Mouse (Mus musculus): ENCODE results near the gene Tmem200b. TPM values are rescaled to one million over a fixed set of nuclear protein-coding genes. Genes with fewer than 3 reads are reported as not detected.

Tmem200b gene
- polyA plus RNA-seq, 2 experiments from 2014 or later, result not detected

DNA sequence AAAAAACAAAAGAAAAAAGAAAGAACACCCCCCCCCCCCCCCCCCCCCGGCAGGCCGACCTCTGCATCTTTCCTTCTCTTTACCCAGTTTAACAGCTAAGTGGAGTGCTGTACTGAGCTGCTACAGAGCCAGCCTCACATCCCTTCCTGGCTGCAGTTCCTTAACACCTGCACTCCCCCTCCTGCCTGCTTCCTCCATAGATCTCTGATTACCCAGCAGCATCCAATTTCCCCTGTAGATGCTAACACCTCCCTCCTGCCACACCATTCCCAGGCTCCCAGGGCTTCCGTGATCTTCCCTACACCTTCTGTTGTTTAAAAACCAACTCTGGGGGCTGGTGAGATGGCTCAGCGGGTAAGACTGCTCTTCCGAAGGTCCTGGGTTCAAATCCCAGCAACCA is 10.1 kb upstream of the Tmem200b start:
- no peak for ATAC-seq

DNA sequence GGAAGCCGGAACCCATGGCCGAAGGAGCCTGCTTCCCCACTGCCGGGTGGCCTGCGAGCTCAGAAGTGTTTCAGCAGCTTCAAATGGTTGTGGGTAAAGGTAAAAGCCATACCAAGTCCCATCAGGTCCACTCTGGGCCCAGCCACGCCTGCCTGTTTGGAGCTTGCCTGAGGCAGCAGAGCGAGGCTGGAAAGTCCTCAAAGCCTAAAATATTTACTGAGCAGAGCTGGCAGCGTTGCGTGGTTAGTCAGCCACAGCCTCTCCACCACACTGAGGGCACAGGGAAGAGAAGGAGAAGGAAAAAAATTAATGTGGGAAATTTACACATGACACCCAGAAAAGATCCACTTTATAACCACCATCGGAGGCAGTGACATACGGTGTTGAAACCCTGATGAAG is 8.0 kb upstream of the Tmem200b start:
- ATAC-seq, result no peak

DNA sequence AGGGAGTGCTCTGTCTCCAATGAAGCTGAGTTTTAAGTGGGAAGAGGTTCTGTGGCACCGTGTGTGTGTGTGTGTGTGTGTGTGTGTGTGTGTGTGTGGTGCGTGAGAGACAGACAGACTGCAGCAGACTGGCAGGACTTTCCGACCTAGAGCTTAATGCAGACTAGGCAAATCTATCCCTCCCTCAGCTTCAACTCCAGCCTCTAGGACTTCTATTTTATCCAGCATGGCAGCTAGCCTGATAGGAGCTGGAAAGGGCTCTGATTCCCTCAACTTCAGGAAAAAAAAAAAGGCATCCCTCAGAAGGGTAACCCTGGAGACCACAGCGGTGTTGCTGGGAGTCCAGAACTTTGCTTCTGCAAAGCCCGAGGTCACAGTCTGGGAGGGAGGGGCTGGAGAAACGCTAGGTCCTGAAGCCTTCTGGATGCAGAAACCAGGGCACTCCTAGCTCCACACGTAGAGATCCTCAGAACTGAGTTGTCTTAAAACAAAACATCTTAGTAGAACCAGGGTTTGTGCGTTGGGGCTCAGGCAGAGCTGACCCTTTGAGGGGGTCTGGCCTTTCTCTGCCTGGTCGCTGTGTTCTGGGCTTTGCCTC is 7.4 kb upstream of the Tmem200b start:
- no peak for ATAC-seq

DNA sequence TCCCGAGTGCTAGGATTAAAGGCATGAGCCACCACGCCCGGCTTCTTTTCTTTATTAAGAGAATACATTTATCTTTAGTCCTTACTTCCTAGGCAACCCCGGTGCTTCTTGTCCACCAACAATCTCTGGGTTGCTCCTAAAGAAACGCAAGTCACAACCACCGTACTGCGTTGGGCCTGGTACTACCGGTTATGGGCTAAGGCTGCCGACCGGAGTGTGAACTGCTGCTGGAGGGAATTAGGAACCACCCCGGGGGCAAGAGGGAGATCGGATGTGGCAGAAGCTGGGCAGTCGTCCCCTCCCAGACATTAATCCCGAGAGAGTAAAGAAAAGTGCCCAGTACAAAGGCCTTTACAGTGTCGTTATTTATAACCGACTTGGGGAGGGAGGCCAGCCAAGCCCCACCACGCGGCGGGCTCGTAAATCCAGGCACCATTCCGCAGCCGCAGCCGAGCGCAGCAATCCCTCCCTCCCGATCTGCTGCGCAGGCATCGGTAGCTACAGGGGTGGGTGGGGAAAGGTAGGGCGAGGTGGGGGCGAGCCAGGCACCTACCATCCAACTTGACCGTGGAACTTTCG is 6.6 kb upstream of the Tmem200b start:
- no peak for ATAC-seq

DNA sequence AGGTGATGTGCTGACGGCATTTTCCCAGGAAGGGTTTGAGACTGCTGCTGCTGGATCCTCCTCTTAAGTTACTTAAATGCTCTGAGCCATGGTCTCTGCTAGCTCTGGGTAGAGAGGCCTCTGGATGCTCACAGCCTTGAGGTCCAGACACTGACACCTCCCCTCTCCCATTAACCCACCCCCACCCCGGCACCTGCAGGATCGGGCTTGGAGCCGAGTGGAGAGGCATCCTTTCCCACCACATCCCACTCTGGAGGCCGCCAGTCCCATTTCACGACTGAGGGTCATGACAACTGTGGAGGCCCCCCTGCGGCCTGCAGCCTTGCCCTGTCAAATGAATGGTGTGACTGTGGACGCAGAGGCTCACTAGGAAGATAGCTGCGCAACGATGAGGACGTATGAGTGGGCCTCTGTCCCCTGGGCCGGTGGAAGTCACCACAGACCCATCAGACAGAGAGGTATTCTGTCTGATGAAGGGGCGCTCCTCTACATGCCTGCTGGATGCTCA is 5.7 kb upstream of the Tmem200b start:
- no peak for ATAC-seq

DNA sequence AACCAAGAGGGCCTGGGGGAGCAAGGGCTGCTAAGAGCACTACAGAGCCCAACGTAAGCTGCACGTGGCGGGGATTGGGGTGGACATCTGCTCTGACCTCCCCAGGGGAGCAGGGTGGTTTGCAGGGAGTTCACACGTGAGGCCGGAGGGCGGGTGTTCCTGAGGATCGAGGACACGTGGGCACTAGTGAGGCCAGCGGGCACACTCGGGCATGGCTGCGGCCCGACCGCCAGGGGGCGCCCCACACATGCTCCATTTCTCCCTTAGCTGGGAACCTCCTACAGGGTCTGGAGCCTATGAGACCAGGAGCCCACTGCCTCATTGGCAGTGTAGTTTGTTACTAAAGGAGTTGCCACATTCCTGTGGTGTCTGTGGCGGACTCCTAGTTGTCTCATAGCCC is 5.1 kb upstream of the Tmem200b start:
- peak; percentile 62 for ATAC-seq

DNA sequence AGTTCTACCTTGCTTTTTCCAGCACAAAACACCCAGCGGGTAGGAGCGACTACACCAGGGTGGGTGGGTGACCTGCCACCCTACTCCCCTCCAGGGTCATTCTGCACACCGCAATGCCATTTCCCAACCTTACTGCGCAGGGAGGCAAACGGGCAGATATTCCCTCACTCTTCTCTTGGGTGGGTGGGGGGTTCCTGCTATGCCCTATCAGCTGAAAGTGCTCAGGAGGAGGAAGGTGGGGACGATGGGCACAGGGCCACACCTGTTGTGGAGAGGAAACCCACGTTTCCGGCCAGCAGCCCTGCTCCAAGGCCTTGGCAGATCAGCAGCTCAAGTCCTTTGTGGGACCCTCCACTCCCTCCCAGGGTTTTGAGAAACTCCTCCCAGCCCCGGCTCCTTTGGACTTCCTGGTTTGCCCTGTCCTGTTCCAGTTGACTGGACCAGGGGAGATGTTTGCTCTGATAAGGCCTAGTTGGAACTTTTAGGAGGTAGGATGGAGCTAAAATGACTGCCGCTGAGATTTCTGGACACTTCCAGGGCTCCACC is 4.5 kb upstream of the Tmem200b start:
- no peak for ATAC-seq

DNA sequence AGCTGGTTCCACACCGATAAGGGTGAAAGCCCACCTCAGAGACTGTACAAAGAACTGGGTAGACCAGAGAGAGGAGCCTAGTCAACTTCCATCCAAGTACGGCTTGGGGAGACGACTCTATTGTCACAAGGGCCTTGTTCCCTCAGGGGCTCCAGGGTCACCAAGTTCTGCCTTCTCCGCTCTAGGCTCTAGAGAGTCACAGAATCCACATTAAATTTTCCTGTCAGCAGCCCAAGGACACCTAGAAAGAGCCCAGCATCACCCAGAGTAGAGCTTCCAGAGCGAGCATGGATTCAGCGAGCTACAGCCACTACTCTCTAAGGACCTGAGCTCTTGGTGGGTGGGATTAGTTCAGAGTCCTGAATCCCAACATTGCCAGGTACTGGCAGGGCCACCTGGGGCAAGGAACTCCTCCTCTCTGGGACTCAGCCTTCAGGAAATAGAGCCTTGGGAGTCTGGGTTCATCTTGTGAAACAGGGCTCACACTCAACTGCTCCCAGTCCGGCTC is 3.5 kb upstream of the Tmem200b start:
- ATAC-seq, result no peak

DNA sequence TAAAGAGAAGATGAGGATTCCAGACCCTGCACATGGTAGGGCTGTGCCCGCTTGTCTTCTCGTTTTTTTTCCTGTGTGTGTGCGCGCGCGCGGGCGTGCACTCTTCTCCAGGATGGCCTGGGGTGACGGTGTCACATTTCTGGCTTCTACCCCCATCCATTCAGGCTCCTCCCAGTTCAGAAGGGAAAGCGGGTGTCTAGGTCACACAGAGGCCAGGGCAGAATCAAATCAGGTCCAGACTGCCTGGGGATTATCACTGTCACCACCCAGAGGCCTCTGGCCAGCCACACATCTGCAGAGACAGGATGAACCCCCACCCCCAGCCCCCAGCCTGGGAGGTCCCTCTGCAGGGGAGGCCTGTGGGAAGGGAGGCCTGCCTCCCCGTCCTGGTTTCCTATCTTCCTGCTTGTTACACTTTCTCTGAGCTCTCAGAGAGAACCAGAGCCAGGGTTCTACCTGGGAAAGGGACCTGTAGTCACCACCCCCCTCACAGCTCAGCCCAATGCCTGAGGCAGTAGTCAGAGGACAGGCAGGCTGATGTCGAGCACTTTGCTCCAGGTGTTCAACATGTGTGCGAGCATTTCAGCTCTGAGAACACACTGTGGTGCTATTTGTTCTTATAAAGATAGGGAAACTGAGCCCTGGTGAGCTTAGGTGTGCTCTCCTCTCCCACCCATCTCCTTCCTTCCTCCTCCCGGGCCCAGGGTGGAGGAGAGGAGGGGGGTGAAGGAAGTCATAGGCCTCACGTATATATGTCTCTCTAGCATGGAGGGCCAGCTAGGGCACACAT is 2.7 kb upstream of the Tmem200b start:
- no peak for ATAC-seq

DNA sequence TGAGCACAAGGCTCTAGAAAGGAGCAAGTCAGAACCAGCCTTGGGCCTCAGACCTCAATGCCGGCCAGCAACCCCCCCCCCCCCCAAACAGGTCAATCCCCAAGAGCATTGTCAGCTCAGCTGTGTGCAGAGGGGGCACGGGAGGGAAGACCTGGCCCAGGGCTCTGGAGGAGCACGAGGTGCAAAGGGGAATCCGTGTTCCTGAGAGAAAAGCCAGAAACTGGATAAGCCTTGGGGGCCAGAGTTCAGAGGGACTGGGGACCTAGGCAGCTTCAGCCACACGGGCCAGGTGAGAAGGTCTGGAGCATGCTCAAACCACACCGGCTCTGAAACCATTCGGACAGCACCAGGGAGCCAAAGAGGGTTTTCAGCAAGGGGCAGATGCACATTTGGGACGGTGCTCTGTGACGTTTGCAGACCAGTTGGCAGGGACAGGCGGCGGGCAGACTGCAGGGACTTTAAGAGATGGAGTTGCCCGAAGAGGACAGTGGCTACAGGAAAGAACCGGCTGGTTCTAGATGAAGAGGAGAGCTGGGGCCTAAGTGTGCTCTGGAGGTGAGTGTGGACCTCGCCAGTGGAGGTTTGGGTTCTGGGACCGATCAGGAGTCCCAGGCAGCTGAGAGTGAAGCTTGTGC is 1.9 kb upstream of the Tmem200b start:
- no peak for ATAC-seq

DNA sequence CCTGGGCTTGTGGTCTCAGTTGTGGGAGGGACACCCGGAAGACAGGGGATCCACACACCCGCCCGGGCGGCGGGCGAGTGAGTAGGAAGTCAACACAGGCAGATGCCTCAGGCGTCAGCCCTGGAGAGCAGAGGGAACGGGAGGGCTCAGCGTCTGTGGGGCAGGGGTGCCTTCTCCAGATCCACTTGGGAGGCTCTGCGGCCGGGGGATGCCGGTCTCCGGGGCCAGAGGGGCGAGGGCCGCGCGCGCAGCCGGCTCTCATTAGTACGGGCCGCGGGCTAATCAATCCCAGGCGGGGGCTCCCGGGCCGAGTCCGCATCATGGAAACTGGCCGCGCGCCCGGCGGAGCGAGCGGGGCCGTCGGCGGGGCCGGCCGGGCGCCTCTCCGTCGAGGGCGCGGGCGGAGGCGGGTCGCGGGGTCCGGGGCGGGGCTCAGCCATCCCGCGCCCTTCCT is 1.4 kb upstream of the Tmem200b start:
- no peak for ATAC-seq

DNA sequence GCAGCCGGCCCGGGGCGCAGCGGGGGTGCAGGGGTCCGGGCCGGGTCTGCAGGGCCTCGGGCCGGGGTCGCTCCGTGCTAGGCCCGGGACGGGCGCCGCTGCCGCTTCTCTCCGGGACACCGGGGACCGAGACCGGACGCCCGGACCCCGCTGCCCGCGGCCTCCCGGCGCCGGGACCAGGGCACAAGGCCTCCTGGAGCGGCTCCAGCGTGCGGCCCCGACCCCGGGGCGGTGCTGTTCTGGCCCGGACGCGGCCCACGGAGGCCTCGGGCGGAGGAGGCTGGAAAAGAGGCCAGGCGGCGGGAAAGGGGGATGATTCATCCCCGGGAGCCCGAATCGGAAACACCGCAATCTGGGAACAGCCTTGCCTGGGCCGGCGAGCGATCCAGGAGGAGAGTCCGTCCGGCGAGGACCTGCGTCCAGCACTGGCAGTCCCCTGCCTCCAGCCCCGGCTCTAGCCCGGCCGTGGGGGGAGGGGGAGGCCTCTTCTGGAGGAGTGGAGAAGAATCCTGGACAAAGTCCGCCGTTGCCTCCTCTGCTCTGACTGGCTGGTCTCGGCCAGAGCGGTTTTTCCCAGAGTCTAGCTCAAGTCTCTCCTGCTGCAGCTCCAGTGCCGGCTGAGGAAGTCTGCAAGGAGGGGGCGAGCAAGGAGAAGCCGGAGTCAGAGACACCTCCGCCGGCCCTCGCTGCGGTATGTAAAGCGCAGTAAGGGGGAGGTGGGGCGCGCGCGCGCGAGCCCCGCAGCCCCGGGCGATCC is 798 bp upstream of the Tmem200b start:
- no peak for ATAC-seq

DNA sequence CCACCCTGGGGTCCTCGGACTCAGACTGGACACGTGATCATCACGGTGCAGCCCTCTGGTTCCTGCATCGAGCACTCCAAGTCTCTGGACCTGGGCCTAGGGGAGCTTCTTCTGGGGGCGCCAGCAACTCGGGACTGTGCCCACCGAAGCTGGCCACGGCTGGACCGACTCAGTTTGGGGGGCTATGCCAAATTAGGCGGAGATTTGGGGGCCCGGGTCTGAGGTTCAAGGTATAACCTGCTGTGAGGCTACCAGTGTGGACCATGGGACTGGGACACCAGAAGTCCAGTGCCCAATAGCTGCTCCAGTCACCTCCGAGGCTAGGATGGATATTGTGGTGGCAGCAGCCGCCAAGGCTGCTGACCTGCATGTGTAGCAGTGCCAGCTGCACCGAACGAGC is 833 bp downstream of the Tmem200b start:
- ATAC-seq, result no peak

DNA sequence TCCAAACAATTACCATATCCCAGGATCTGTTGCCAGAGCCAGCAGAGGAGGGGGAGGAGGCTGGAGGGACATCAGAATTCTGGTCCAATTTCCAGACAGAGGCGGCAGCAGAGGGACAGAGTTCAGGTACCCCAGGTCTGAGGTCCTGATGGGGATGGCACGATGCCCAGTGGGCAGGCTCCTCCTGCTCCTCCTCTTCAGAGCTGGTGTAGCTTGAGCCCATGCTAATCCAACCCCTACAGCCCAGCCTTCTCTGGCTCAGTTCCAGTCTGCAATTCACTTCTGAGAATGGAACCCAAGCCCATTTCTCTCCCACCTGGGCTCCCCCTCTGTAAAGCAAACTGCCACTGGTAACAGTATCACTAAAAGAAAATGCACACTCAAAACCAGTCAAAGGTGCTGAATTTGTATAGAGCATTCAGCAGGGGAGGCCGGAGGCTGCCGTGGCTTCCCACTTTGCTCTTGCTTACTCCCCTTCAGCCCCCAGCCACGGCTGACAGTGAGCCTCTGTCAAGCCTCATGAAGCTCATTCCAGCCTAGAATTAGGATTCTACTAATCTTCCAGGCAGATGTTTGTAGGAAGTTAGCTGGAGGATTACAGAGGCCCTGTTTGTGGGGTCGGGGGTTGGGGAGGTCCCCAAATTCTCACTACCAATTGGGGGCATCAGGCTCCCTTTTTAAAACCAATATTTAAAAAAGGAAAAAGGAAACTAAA is 2.7 kb downstream of the Tmem200b start:
- no peak for ATAC-seq

DNA sequence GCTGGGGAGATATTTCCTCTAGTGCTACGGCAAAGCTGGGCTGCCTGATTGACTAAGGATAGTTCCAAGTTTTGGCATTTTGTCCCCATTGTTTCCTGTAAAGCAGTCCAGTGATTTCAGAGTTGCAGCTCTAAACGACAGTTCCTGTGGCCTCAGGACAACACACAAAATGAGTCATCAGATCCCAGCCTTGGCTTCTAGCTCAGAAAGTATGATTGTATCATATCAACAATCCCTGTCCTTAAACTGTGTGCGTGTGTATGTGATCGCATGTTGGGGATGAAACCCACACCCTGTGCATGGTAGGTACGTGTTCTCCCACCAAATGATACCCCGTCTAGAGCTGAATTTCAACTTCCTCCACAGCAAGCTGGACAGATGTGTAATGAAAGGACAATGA is 7.6 kb downstream of the Tmem200b start:
- ATAC-seq, result no peak

DNA sequence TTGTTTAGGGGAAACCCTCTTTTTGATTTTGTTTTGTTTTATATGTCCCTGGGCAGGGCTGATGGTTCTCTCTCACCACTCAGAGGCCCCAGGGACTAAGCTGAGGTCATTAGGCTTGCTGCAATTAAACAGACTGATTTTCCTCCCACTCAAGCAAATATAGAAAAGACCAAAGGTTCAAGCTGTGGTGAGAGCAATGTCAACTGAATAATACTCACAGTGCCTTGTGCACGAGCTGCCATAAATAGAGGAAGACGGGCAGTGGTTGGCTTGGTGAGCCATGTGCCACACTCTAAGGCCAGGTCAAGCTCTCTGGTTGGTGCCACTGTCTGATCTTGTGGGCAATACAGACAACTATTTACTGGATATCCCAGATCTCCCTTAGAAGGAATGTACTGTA is 17.9 kb downstream of the Tmem200b start:
- ATAC-seq, result no peak

DNA sequence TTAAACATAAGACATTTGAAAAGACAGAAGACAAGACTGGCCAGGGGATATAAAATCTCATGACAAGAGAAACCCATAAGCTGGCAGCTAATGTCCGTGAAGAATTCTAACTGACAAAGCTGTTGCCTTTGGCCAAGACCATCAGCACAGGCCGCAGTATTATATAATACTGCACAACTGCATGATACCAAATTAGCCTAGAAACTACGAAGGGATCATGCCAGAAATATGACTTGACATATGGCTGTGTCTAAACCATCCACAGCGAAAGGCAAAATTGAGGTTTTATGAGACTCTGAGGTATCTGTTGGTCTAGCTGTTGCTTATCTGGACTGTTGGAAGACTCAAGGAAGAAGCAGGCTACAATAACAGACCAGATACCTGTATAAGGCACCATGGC is 19.3 kb downstream of the Tmem200b start:
- ATAC-seq, result no peak

DNA sequence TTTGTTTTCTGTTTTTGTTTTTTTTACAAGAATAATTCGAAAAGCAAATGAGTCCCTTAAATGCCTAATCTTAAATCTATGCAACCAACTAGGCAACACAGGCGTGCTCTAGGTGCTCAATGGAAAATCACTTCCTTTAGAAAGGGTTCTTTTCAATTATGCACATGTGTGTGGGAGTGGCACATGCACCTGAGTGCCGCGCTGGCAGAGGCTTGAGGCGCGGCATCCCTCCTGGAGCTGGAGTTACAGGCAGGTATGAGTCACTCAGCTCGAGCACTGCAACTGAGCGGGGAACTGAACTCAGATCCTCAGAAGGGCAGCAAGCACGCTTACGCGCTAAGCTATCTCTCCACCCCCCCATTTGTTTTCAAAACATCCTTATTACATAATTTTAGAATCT is 26.3 kb downstream of the Tmem200b start:
- no peak for ATAC-seq

DNA sequence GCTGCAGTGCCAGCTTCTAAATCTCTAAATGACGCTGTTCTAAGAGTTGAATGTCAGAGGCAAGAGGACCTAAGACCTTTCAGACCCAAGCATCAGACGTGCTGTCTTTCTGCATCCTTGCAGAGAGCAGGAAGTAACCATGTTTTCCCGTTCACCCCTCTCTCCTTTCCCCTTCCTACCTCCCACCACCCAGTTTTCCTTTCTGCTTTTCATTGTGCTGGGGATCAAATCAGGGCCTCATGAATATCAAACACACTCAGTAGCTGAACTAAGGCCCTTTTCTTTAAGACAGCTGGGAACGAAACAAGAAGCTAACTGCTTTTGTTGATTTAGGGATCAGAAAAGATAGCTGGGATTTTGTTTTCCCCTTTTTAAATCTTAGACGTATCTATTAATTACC is 28.3 kb downstream of the Tmem200b start:
- no peak for ATAC-seq

DNA sequence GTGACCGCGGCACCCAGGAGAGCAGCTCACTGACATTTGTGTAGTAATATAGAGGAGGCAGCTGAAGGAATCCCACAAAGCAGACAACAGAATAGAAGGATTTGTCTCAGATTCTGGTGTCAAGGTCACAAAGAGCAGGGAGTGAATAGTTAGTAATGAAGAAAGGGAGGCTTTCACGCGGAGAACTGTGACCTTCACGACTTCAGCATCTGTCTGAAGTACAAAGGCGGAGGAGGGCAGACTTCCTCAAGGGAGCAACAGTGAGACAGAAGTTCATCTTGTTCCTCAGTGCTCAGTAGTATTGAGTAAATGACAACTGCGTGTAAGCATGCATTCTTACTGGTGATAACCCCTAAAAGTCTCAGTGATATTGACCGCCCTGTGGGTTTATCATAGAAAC is 29.1 kb downstream of the Tmem200b start:
- no peak for ATAC-seq

DNA sequence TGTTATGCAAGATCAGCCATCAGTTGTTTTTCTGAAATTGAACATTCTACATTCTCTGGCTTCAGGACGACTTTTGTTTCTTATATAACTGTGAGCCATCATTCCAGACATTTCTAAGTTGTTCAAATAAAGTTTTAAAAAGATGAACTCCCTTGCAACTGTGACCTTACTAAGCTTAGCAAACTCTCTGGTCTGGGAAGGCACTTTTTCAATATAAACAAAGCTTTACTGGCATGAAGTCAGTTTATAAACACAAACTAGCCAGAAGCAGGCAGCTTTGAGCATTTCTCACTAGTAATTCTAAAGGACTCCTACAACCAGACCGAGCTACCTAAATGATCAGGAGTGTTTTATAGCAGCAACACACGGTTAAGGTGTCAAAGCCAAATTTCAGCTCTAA is 35.6 kb downstream of the Tmem200b start:
- ATAC-seq, result no peak

DNA sequence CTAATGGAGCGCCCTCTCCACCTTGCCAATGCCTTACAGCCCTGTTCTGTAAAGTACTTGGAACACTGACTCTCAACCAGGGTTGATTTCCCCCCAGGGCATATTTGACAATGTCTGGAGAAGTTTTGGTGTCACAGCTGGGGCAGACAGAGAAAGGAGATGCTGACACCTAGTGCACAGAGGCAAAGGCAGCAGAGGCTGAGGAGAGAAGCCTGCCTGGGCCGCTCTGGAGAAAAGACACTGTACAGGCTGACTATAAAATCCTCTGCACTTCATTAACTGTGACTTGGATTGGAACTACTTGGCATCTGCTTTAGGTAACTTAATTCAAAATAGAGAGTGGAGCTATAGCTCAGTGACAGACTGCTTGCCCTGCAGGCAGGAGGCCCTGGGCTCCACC is 47.3 kb downstream of the Tmem200b start:
- no peak for ATAC-seq

Data from CD4-positive, CD25-positive, alpha-beta regulatory T cell, adult 4 months (primary cell).